Mouse (Mus musculus): ENCODE results near the gene Qrsl1.
"Not testable (repeated sequence)": the region's sequence is repeated elsewhere in the genome, so short reads cannot be mapped to it uniquely, and the experiment has no call there.

The Qrsl1 gene

DNA sequence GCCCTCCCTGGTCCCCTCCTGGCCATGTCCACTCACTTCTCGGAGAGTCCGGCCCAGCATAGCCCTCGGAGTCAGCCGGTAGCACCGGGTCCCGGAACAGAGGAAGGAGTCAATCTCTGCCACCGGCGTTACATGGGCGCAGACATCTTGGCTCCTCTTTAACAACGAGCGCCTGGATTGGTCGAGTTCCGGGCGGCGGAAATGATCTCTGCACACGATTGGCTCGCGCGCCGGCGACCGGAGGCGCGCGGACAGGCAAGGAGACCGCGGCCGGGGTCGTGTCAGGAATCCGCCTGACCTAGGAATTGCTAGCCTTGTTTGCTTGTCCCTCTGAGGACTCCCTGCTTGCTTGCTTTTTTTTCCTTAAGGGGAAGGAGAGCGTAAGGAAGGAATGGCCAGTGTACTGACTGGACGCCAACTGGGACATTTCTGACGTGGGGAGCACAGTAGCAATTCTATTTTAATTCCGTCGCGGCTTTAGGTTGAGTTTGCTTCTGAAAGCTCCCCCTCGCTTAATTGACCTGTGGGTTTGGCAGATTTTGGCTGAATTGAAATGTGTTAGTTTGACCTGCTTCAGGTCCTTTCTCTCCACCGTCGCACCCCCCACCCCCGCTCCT, at the start of gene Qrsl1, which contains the start of gene Rtn4ip1:
TSS of gene Qrsl1 (minus strand) at position 168 of the 617 bp plus-strand sequence.
TSS of gene Rtn4ip1 (plus strand) at position 230 of the 617 bp plus-strand sequence.
- peak; percentile 97 for DNase-seq

GRCm38 (mm10) chr10:43945435-43945834, 43.9 kb upstream of the Qrsl1 start:
- no peak for DNase-seq

DNA sequence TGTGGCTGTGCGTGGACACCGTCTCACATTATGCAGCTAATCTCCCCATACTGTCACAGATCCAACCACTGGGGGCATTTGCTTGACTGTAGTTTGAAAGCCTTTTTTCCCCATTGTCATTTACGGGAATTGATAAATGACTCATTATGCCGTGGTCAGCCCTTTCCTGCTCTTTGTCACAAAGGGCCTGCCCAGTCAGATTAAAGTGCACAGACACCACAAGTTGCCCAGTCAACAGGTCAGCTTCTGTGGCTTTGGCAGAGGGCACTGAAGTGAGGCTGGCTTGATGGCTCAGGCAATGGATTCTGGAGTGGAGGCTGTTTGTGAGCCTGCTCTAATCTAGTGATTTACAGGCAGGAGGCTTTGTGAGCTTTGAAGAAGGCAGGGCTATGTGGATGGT, 42.2 kb upstream of the Qrsl1 start:
- DNase-seq: no peak

DNA sequence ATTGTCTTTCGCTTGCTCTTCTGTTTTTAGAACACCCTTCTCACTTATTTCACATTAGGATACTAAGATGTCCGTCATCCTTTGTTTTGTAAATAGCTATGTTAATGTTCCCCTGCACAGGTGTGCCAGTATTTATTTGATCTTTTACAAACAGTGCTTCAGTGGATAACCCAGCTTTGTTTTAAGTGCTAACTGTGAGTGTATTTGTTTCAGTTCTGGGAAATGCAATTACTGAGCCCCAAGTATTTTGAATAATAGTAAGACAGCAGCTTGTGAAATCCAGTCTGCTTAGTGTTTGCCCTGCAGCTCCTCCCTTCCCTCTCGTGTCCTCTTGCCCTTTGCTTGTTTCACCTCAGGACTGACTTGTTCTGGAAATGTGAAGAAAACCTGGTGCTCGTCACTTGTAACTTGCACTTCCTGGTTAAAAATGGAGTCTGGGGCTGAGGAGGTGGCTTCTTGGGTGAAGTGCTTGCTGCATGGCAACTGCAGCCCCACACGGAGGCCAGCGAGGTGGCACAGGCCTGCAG, 37.7 kb upstream of the Qrsl1 start:
- no peak for DNase-seq

GRCm38 (mm10) chr10:43928596-43928995, 27.1 kb upstream of the Qrsl1 start:
- no peak for DNase-seq

GRCm38 (mm10) chr10:43927736-43928135, 26.2 kb upstream of the Qrsl1 start:
- DNase-seq: no peak

DNA sequence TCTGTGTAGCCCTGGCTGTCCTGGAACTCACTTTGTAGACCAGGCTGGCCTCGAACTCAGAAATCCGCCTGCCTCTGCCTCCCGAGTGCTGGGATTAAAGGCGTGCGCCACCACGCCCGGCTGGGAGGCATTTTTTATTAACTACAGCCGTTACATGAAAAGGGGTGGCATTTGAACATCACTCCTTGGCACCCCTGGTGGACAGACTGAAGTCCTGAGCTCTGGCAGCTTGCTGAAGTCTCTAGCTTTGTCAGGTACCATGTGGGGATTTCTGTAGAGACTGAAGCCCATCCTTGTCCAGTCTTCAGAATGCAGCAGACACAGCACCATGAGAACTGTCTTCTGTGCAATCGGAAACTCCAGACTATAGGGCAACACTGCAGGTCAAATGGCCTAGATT, 24.2 kb upstream of the Qrsl1 start:
- DNase-seq: not testable (repeated sequence)

GRCm38 (mm10) chr10:43923096-43923495, 21.6 kb upstream of the Qrsl1 start:
- no peak for DNase-seq

GRCm38 (mm10) chr10:43918696-43919608, 17.4 kb upstream of the Qrsl1 start:
- peak; percentile 83 for DNase-seq

DNA sequence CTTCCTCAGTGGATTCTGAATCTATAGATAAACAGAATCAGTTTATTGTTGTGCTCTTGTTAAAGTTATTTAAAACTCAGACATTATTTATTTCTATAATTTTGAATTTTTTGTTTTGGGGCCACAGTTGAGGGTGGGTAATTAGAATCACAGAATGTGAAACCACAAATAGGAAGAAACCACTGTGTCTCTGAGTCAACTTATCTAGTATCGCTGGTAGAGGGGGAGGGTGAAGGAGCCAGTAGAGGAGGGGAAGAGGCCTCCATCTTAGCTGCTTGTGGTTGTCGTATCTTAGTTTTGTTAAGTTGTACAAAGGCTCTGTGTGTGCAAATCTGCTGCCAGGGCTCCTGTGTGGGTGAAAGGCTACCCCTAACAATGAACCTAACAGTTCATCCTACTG, 15.2 kb upstream of the Qrsl1 start:
- no peak for DNase-seq

- DNase-seq: no peak
Measured at GRCm38 (mm10) chr10:43916181-43916580, 14.6 kb upstream of the Qrsl1 start.

DNA sequence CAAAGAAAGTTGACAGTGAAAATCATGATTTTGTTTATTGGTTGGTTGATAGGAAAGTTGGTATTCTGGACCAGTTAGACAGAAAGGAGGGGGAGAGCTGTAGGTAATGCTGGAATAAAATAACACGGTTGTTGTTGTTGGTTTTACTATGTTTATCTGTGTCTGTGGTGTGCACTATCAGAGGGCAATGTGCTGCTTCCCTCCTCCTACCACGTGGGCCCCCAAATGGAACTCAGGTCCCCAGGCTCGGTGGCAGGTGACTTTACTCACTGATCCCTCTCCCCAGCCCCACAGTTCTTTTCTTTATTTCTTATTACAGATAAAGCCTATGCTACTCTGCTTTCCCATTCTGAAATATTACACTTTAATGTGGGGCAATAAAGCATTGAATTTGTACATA, 10.7 kb upstream of the Qrsl1 start:
- DNase-seq: no peak

DNA sequence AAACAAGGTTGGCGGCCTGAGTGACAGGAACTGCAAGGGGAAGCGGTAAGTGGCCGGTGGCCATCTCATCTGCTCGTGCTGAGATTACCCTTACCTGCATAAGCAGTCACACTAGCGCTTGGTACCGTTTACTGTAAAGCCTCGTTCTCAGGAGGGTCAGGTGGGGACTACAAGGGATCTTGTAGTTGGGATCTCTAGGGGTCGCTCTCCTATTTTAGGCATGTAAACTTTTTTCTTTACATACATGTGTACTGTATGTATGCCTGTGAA, 9.3 kb upstream of the Qrsl1 start:
- DNase-seq: no peak

- no peak for DNase-seq
Measured at GRCm38 (mm10) chr10:43910032-43910872, 8.7 kb upstream of the Qrsl1 start.

DNA sequence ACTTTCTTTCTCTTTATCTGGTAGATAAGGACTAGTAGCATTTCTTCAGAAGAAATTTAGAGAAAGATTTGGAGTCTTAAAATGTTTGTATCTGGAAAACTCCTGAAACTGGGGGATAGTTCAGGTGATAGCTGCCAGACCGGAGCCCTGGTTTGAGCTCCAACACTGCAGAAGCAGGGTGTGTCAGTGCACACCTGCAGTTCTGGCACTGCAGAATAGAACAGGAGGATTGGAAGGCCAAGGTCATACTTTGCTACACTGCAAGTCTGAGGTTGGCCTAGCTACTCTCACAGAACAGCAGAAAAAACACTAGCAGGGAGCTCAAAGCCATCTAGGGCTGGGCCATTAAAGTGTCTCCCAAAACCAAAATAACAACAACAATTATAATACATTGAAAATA, 3.0 kb upstream of the Qrsl1 start:
- no peak for DNase-seq

- DNase-seq: no peak
Measured at GRCm38 (mm10) chr10:43900883-43901570, 518 bp downstream of the Qrsl1 start.

DNA sequence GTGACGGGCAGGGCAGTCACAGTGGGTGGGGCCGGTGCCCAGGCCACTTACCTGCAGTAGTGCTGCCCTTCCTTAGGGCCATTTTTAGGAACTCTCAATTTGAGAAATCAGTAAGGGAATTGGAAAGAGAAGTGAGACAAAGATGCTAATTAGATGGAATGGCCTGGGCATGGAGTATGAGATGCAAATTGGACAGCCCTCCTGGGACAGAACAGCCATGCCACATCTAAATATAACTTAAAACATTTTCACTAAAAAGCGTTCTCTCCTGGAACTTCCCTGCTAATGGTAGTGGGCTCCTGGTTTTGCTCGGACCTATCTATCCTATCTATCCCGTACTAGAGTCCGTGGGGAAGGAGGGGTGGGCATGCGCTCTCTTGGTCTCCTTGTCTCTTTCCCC, 3.3 kb downstream of the Qrsl1 start:
- no peak for DNase-seq

DNA sequence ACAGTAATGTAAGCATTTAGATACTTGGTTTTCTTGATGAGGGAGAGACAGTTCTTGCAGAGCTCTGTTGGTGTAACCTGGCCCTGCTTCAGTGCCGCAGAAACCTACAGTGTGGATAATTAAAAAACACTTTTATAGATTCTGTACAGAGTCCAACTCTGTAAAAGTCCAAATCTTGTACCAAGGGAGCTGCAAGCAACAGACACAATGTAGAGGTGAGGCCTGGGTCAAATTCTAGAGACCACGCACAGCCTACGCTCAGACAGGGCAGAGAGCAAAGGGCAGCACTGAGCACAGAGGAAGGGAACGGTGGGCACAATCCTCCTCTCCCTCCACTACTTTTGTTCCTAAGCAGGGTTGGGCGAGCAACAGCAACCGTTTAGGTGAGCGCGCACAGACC, 5.5 kb downstream of the Qrsl1 start:
- DNase-seq: no peak

GRCm38 (mm10) chr10:43892971-43893370, 8.6 kb downstream of the Qrsl1 start:
- DNase-seq: no peak

GRCm38 (mm10) chr10:43888976-43889375, 12.6 kb downstream of the Qrsl1 start:
- DNase-seq: no peak

GRCm38 (mm10) chr10:43887676-43888075, 13.9 kb downstream of the Qrsl1 start:
- no peak for DNase-seq

- no peak for DNase-seq
Measured at GRCm38 (mm10) chr10:43871458-43871857, 30.1 kb downstream of the Qrsl1 start.

GRCm38 (mm10) chr10:43870752-43871151, 30.8 kb downstream of the Qrsl1 start:
- peak; percentile 63 for DNase-seq
